Mouse (Mus musculus): ENCODE data around the gene Slc2a4. TPM values are rescaled to one million over a fixed set of nuclear protein-coding genes. Genes with fewer than 3 reads are reported as not detected.
"Not testable (repeated sequence)": the region's sequence is repeated elsewhere in the genome, so short reads cannot be mapped to it uniquely, and the experiment has no call there.

Slc2a4 gene
- polyA plus RNA-seq, 1 experiment = 78.6 TPM

DNA sequence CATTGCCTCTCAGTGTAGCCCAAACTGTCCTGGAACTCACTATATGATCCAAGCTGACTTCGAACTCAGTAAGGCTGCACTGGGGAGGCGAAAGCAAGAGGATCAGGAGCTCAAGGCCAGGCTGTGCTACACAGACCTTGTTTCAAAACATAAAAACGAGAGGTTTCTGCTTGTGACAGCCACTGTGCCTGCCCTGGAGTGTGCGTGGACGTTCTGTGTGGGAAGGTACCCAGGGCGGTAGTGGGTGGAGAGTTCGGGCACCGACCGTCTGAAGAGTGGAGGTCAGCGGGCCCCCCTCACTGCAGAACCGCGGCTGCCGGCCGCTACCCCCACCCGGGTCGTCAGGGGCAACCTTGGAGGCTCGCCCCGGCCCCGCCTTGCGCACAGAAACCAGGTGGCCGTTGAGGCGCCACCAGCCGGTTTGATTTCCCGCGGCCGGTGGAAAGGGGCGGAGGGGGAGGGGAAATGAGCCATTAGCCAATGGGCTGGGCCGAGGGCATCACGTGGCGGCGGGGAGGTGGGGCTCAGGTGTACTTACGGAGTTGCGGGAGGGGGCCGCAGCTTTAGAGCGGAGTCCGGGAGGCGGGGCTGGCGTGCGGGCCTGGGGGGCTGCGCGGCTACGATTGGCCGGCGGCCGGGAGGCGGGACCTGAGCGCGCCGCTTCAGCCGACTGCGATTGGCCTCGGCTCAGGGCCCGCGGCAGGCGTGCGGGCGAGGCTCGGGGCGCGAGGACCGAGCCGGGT lies 12.7 kb downstream of the Slc2a4 start, which contains the start of gene Ybx2:
Ybx2 (plus strand) TSS at position 660 of the 743 bp plus-strand sequence.
- WGBS = 3% methylated on average over 62 of the region's 62 CpGs
- peaks cover 9% of the 10 kb centered on the region for H3K4me1 ChIP-seq (ENCODE audit: control insufficient read depth, insufficient read depth, low read length)

GRCm38 (mm10) chr11:69934681-69935080 lies 13.3 kb downstream of the Slc2a4 start:
- H3K4me1 ChIP-seq (ENCODE audit: control insufficient read depth, insufficient read depth, low read length) = peaks cover 9% of the 10 kb centered on the region
- 0 out of 2 replicates have a peak, but pooled peaks cover 1% of the 10 kb centered on the region for H3K27me3 ChIP-seq (replicated peaks; ENCODE audit: control insufficient read depth, insufficient read depth, low read length)
- no peak overlapping the region for H3K27ac ChIP-seq (ENCODE audit: insufficient read depth, low read depth, low read length)
- no peak for DNase-seq
- WGBS = 23% methylated on average over 6 of the region's 6 CpGs
- H3K36me3 ChIP-seq (ENCODE audit: control insufficient read depth, insufficient read depth, low read length) = no peaks in the 10 kb centered on the region
- no peak for TF ChIP-seq POLR2A (IDR thresholded peaks at IDR 0.05; ENCODE audit: low read depth, low read length)
- no peak overlapping the region for H3K4me3 ChIP-seq (ENCODE audit: insufficient read depth, low read depth, low read length)

More for the DNA sequence above, 12.7 kb downstream of the Slc2a4 start, which contains the start of gene Ybx2:
- no peak for TF ChIP-seq CTCF (conservative IDR thresholded peaks at IDR 0.05; ENCODE audit: insufficient read depth, insufficient read length, low read depth, low read length)
- no peak for TF ChIP-seq POLR2A (IDR thresholded peaks at IDR 0.05; ENCODE audit: low read depth, low read length)
- Histone ChIP-seq H3K27ac (ENCODE audit: insufficient read depth, low read depth, low read length) (peak within 1 kb of the TSS; percentile 68), H3K36me3 (ENCODE audit: control insufficient read depth, insufficient read depth, low read length) (no peaks in the 10 kb centered on the region), H3K27me3 (replicated peaks; ENCODE audit: control insufficient read depth, insufficient read depth, low read length) (0 out of 2 replicates have a peak, but pooled peaks cover 1% of the 10 kb centered on the region), H3K4me3 (ENCODE audit: insufficient read depth, low read depth, low read length) (peak within 1 kb of the TSS; percentile 13)
- DNase-seq = peak; percentile 94

DNA sequence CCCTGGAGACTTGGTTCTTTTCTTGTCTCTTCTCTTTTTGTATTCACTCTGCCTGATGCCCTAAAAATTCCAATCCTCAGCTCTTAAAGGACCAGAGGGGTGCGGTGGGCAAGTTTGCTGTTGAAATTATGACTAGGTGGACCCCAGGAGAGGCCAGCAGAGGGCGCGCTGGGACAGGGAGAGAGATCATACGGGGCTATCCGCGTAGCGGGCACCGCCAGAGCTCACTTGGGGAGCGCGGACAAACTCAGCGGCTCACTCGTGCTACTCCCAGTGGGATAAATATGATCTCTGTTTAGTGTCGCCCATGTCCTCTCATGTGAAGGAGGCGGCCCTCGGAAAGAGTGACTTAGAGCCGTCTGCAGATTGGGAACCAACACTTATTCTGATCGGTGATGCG lies 13.8 kb downstream of the Slc2a4 start:
- DNase-seq = peak; percentile 90
- 2% methylated on average over 18 of the region's 18 CpGs for WGBS
- Histone ChIP-seq H3K36me3 (ENCODE audit: control insufficient read depth, insufficient read depth, low read length) (no peaks in the 10 kb centered on the region), H3K27ac (ENCODE audit: insufficient read depth, low read depth, low read length) (no peak overlapping the region), H3K27me3 (replicated peaks; ENCODE audit: control insufficient read depth, insufficient read depth, low read length) (0 out of 2 replicates have a peak, but pooled peaks cover 1% of the 10 kb centered on the region), H3K4me3 (ENCODE audit: insufficient read depth, low read depth, low read length) (no peak overlapping the region), H3K4me1 (ENCODE audit: control insufficient read depth, insufficient read depth, low read length) (peaks cover 9% of the 10 kb centered on the region)
- TF ChIP-seq CTCF (conservative IDR thresholded peaks at IDR 0.05; ENCODE audit: insufficient read depth, insufficient read length, low read depth, low read length) (peak; percentile 85), POLR2A (IDR thresholded peaks at IDR 0.05; ENCODE audit: low read depth, low read length) (no peak)

GRCm38 (mm10) chr11:69933066-69933465 lies 14.9 kb downstream of the Slc2a4 start:
- H3K36me3 ChIP-seq (ENCODE audit: control insufficient read depth, insufficient read depth, low read length) = no peaks in the 10 kb centered on the region
- no peak overlapping the region for H3K4me3 ChIP-seq (ENCODE audit: insufficient read depth, low read depth, low read length)
- 78% methylated on average over 4 of the region's 4 CpGs for WGBS
- 0 out of 2 replicates have a peak, but pooled peaks cover 1% of the 10 kb centered on the region for H3K27me3 ChIP-seq (replicated peaks; ENCODE audit: control insufficient read depth, insufficient read depth, low read length)
- H3K4me1 ChIP-seq (ENCODE audit: control insufficient read depth, insufficient read depth, low read length) = peaks cover 9% of the 10 kb centered on the region
- no peak overlapping the region for H3K27ac ChIP-seq (ENCODE audit: insufficient read depth, low read depth, low read length)
- no peak for TF ChIP-seq CTCF (conservative IDR thresholded peaks at IDR 0.05; ENCODE audit: insufficient read depth, insufficient read length, low read depth, low read length)
- TF ChIP-seq POLR2A (IDR thresholded peaks at IDR 0.05; ENCODE audit: low read depth, low read length) = no peak
- no peak for DNase-seq

- H3K4me1 ChIP-seq (ENCODE audit: control insufficient read depth, insufficient read depth, low read length) = peaks cover 9% of the 10 kb centered on the region
- no peaks in the 10 kb centered on the region for H3K36me3 ChIP-seq (ENCODE audit: control insufficient read depth, insufficient read depth, low read length)
- TF ChIP-seq POLR2A (IDR thresholded peaks at IDR 0.05; ENCODE audit: low read depth, low read length) (no peak), CTCF (conservative IDR thresholded peaks at IDR 0.05; ENCODE audit: insufficient read depth, insufficient read length, low read depth, low read length) (peak; percentile 52)
- 0 out of 2 replicates have a peak, but pooled peaks cover 1% of the 10 kb centered on the region for H3K27me3 ChIP-seq (replicated peaks; ENCODE audit: control insufficient read depth, insufficient read depth, low read length)
- H3K27ac ChIP-seq (ENCODE audit: insufficient read depth, low read depth, low read length) = no peak overlapping the region
- WGBS = 43% methylated on average over 3 of the region's 3 CpGs
- no peak for DNase-seq
- no peak overlapping the region for H3K4me3 ChIP-seq (ENCODE audit: insufficient read depth, low read depth, low read length)
These were observed 15.7 kb downstream of the Slc2a4 start for GRCm38 (mm10) chr11:69932254-69932653.

- Histone ChIP-seq H3K36me3 (ENCODE audit: control insufficient read depth, insufficient read depth, low read length) (no peaks in the 10 kb centered on the region), H3K4me1 (ENCODE audit: control insufficient read depth, insufficient read depth, low read length) (peaks cover 5% of the 10 kb centered on the region), H3K27ac (ENCODE audit: insufficient read depth, low read depth, low read length) (no peak overlapping the region), H3K4me3 (ENCODE audit: insufficient read depth, low read depth, low read length) (no peak overlapping the region), H3K27me3 (replicated peaks; ENCODE audit: control insufficient read depth, insufficient read depth, low read length) (0 out of 2 replicates have a peak, but pooled peaks cover 1% of the 10 kb centered on the region)
- WGBS = 73% methylated on average over 8 of the region's 8 CpGs
- no peak for DNase-seq
- TF ChIP-seq CTCF (conservative IDR thresholded peaks at IDR 0.05; ENCODE audit: insufficient read depth, insufficient read length, low read depth, low read length) (no peak), POLR2A (IDR thresholded peaks at IDR 0.05; ENCODE audit: low read depth, low read length) (no peak)
These were observed 16.2 kb downstream of the Slc2a4 start for GRCm38 (mm10) chr11:69931769-69932168.

- no peaks in the 10 kb centered on the region for H3K36me3 ChIP-seq (ENCODE audit: control insufficient read depth, insufficient read depth, low read length)
- peaks cover 2% of the 10 kb centered on the region; the same call in 1 of the 2 replicates for H3K4me1 ChIP-seq (ENCODE audit: control insufficient read depth, insufficient read depth, low read length)
- no peak for DNase-seq
- WGBS = 71% methylated on average over 3 of the region's 3 CpGs
- 0 out of 2 replicates have a peak, but pooled peaks cover under 1% of the 10 kb centered on the region for H3K27me3 ChIP-seq (replicated peaks; ENCODE audit: control insufficient read depth, insufficient read depth, low read length)
- H3K27ac ChIP-seq (ENCODE audit: insufficient read depth, low read depth, low read length) = no peak overlapping the region
- TF ChIP-seq CTCF (conservative IDR thresholded peaks at IDR 0.05; ENCODE audit: insufficient read depth, insufficient read length, low read depth, low read length) = no peak
- H3K4me3 ChIP-seq (ENCODE audit: insufficient read depth, low read depth, low read length) = no peak overlapping the region
These were observed 16.9 kb downstream of the Slc2a4 start for GRCm38 (mm10) chr11:69930967-69931537.

DNA sequence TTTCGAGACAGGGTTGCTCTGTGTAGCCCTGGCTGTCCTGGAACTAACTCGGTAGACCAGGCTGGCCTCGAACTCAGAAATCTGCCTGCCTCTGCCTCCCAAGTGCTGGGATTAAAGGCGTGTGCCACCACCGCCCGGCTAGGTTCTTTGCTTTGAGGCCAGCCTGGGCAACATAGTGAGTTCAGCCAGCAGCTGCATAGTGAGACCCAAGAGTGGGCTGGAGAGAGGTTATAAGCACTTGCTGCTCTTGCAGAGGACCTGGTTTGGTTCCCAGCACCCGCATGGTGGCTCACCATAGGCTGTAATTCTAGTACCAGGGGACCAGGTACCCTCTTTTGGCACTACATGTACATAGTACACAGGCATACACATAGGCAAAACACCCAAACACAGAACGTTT lies 17.8 kb downstream of the Slc2a4 start:
- H3K36me3 ChIP-seq (ENCODE audit: control insufficient read depth, insufficient read depth, low read length); H3K4me3 ChIP-seq (ENCODE audit: insufficient read depth, low read depth, low read length); H3K4me1 ChIP-seq (ENCODE audit: control insufficient read depth, insufficient read depth, low read length); DNase-seq; H3K27me3 ChIP-seq (replicated peaks; ENCODE audit: control insufficient read depth, insufficient read depth, low read length); H3K27ac ChIP-seq (ENCODE audit: insufficient read depth, low read depth, low read length): not testable (repeated sequence)
- WGBS = 90% methylated on average over 8 of the region's 8 CpGs
